Mouse (Mus musculus) limb, embryonic 10.5 days (tissue): ENCODE data around the gene Zdhhc12. TPM values are rescaled to one million over a fixed set of nuclear protein-coding genes. Genes with fewer than 3 reads are reported as not detected.

Experiments used
- DNase-seq: peaks from one replicate; pipeline ENCODE4 v3.0.0-alpha.2; 2017; ENCODE audit warnings: low spot score
- H3K27ac ChIP-seq: fragments of 300-500 bp; sonication (generic); 2 replicates; pipeline ENCODE4 v1.5.1; 2016; ENCODE audit warnings: mild to moderate bottlenecking
- H3K27me3 ChIP-seq: fragments of 300-500 bp; sonication (generic); 2 replicates; pipeline ENCODE4 v1.6.1; 2016; ENCODE audit warnings: low read depth, mild to moderate bottlenecking; ENCODE audit not compliant: poor library complexity, severe bottlenecking
- H3K36me3 ChIP-seq: fragments of 300-500 bp; sonication (generic); 2 replicates; pipeline ENCODE4 v1.6.1; 2016; ENCODE audit warnings: mild to moderate bottlenecking, moderate library complexity
- H3K4me1 ChIP-seq: fragments of 300-500 bp; sonication (generic); 2 replicates; pipeline ENCODE4 v1.6.1; 2016
- H3K4me3 ChIP-seq: fragments of 300-500 bp; sonication (generic); 2 replicates; pipeline ENCODE4 v1.5.1; 2016; ENCODE audit warnings: mild to moderate bottlenecking, moderate library complexity
- H3K9me3 ChIP-seq: fragments of 300-500 bp; sonication (generic); replicated peaks from 2 replicates; pipeline ENCODE4 v1.6.1; 2016; ENCODE audit warnings: mild to moderate bottlenecking
- WGBS: fragments of 180-500 bp; shearing (Covaris S2); methylation state at CpG from one replicate; pipeline ENCODE4 v1.1.7; 2016; 5-methylcytosine and 5-hydroxymethylcytosine counted together
- polyA plus RNA-seq: library from polyadenylated mRNA; unstranded; fragments of >200 nt; fragmentation: Nextera tagmentation; extraction: Ambion mirVana; gene quantifications from 2 replicates; pipeline ENCODE4 v1.2.1, GENCODE M21; 2016

Gene Zdhhc12
- polyA plus RNA-seq, 1 experiment from 2014 or later = 37.2 TPM

DNA sequence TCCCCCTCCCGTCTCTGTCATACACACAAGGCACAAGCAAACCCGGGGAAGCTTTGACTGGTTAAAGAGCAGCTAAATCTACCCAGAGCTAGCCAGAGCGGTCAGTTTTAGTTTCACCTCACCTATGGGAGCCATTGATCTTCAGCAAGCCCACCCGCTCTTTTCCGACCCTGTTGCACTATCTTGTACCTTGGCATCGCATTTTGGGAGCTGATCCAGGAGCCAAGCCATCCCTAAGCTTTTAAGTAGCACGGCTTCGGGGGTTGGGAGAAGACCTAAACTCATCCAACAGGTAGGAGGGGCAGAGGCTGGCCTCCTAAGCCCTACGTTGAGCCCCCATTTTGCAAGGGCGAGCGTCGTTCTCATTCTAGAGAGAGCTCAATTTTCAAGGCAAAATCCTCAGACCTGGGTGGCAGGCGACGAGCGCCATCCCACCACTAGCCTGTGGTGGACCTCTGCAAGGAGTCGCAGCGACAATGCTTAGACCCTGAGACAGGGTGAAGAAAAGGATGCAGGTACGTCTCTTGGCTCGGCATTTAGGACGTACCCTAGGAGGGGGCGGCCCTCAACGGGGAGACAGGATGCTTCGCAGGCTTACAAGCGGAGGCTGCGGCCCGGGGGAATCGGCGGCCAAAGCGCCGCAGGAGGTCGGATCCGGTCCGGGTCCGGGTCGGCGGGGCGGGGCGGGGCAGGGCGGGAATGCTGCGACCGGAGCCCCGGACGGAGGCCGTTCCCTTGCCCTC, 30.5 kb upstream of the Zdhhc12 start:
- peak overlapping the region; percentile 81 for H3K4me3 ChIP-seq
- no peaks in the 10 kb centered on the region for H3K27me3 ChIP-seq
- H3K4me1 ChIP-seq = peaks cover 23% of the 10 kb centered on the region
- WGBS = 2% methylated on average over 41 of the region's 44 CpGs
- peaks cover 4% of the 10 kb centered on the region; the same call in 1 of the 2 replicates for H3K36me3 ChIP-seq
- H3K27ac ChIP-seq = peak overlapping the region; percentile 91
- H3K9me3 ChIP-seq = no peaks in the 10 kb centered on the region
- DNase-seq = no peak

DNA sequence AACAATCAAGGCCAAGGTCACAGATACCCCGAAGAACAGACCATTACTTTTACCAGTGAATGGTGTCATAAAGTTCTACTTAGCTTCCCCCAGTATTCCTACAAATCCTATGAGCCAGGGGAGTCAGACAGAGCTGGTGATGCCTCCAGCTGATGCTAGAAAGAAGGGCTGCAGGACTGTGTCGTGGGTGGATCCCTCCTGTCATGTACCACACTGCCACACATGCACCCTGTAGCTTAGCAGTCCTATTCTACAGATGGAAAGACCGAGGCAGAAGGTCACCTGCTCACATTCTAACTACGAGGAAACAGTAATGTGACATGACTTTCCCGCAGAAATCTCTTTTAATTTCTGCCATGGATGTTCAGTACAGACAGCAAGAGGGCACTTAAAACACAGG, 29.3 kb upstream of the Zdhhc12 start:
- 93% methylated on average over 5 of the region's 5 CpGs for WGBS
- Histone ChIP-seq H3K36me3 (peaks cover 4% of the 10 kb centered on the region; the same call in 1 of the 2 replicates), H3K9me3 (no peaks in the 10 kb centered on the region), H3K4me3 (0 out of 2 replicates have a peak overlapping the region, but pooled peaks have one; percentile 81), H3K27ac (no peak overlapping the region), H3K27me3 (no peaks in the 10 kb centered on the region), H3K4me1 (peaks cover 23% of the 10 kb centered on the region)
- no peak for DNase-seq

- Histone ChIP-seq H3K27ac (no peak overlapping the region), H3K36me3 (peaks cover 4% of the 10 kb centered on the region; the same call in 1 of the 2 replicates), H3K9me3 (no peaks in the 10 kb centered on the region), H3K27me3 (no peaks in the 10 kb centered on the region), H3K4me1 (peaks cover 22% of the 10 kb centered on the region), H3K4me3 (no peak overlapping the region)
- WGBS = 92% methylated on average over 4 of the region's 4 CpGs
- no peak for DNase-seq
Measured at GRCm38 (mm10) chr2:30120269-30120668, 26.8 kb upstream of the Zdhhc12 start.

- Histone ChIP-seq H3K9me3 (no peaks in the 10 kb centered on the region), H3K4me1 (peaks cover 16% of the 10 kb centered on the region), H3K27me3 (no peaks in the 10 kb centered on the region), H3K27ac (no peak overlapping the region), H3K4me3 (no peak overlapping the region), H3K36me3 (peaks cover 4% of the 10 kb centered on the region; the same call in 1 of the 2 replicates)
- DNase-seq = no peak
- WGBS = 40% methylated on average over 6 of the region's 6 CpGs
Measured at GRCm38 (mm10) chr2:30119641-30120051, 26.2 kb upstream of the Zdhhc12 start.

- no peak overlapping the region for H3K4me3 ChIP-seq
- DNase-seq = no peak
- H3K4me1 ChIP-seq = no peaks in the 10 kb centered on the region
- 93% methylated on average over 5 of the region's 5 CpGs for WGBS
- no peaks in the 10 kb centered on the region for H3K27me3 ChIP-seq
- peaks cover 54% of the 10 kb centered on the region for H3K36me3 ChIP-seq
- no peaks in the 10 kb centered on the region for H3K9me3 ChIP-seq
- no peak overlapping the region for H3K27ac ChIP-seq
Measured at GRCm38 (mm10) chr2:30112564-30112963, 19.1 kb upstream of the Zdhhc12 start.

DNA sequence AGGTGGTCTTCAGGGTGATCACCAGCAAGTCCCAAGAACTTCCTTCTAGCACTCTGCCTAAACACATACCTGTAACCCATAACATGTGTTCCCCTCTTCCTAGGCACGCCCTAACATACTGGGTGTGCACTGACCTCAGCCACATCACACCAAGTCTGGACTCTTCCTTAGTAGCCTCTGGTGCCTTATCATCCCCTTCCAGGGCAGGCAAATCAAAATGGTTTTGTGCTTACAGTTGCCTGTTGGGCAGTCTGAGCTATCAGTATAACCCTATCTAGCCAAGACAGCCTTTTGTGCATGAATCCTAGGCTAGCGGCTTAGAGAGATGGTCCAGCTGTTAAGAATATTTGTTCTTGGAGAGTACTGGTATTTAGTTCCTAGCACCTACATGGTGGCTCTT, 18.1 kb upstream of the Zdhhc12 start:
- 92% methylated on average over 2 of the region's 2 CpGs for WGBS
- no peak overlapping the region for H3K27ac ChIP-seq

DNA sequence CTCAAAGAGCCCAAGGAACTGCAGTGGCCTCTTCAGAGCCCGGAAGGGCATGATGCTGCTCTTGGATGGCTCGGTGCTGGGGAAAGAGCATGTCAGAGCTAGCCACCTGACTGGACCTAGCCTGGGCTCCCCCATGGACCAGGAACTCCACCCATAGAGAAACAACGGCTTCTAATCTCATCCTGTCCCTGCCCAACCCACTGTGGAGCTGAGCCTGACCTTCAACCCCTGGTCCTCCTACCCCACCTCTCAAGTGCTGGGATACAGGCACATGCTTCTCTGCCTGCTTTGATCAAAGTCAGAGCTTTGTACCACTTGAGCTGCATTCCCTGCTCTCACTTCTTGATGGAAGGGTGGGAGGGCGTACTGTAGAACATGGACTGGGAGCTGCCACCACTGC, 14.8 kb upstream of the Zdhhc12 start:
- WGBS = 90% methylated on average over 4 of the region's 4 CpGs
- H3K9me3 ChIP-seq = no peaks in the 10 kb centered on the region
- H3K27ac ChIP-seq = no peak overlapping the region
- no peaks in the 10 kb centered on the region for H3K27me3 ChIP-seq
- no peak for DNase-seq
- H3K4me3 ChIP-seq = no peak overlapping the region
- H3K36me3 ChIP-seq = peaks cover 94% of the 10 kb centered on the region
- 0 out of 2 replicates have a peak, but pooled peaks cover 3% of the 10 kb centered on the region for H3K4me1 ChIP-seq

More for the DNA sequence above, 18.1 kb upstream of the Zdhhc12 start:
- DNase-seq = no peak
- Histone ChIP-seq H3K36me3 (peaks cover 65% of the 10 kb centered on the region), H3K9me3 (no peaks in the 10 kb centered on the region), H3K4me1 (0 out of 2 replicates have a peak, but pooled peaks cover 3% of the 10 kb centered on the region), H3K27me3 (no peaks in the 10 kb centered on the region), H3K4me3 (no peak overlapping the region)

DNA sequence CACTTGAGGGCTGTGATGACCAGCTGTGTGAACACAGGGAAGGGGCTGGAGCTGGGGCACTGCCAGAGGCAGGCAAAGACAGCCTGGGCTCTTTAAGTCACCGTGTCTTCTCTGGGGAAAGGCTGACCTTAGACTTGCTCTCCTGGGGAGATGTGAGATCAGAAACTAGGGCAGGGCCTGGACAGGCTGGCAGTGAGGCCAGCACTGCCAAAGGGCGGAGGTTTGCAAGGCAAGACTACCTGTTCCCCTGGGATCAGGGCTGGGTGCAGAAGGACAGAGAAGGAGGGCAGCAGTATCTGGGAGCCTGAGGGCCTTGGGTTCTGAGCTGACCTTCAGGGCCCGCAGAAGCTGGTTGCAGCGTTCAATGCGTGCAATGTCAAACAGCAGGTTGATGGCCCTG, 14.2 kb upstream of the Zdhhc12 start:
- Histone ChIP-seq H3K36me3 (peaks cover 94% of the 10 kb centered on the region), H3K27me3 (no peaks in the 10 kb centered on the region), H3K9me3 (no peaks in the 10 kb centered on the region), H3K4me1 (0 out of 2 replicates have a peak, but pooled peaks cover 3% of the 10 kb centered on the region), H3K27ac (no peak overlapping the region), H3K4me3 (no peak overlapping the region)
- WGBS = 93% methylated on average over 5 of the region's 5 CpGs
- no peak for DNase-seq

- peak; percentile 57 for DNase-seq
- H3K4me3 ChIP-seq = no peak overlapping the region
- no peaks in the 10 kb centered on the region for H3K27me3 ChIP-seq
- H3K27ac ChIP-seq = no peak overlapping the region
- H3K36me3 ChIP-seq = peaks cover 94% of the 10 kb centered on the region
- 0 out of 2 replicates have a peak, but pooled peaks cover 3% of the 10 kb centered on the region for H3K4me1 ChIP-seq
- no peaks in the 10 kb centered on the region for H3K9me3 ChIP-seq
Measured at GRCm38 (mm10) chr2:30106364-30106763, 12.9 kb upstream of the Zdhhc12 start.

DNA sequence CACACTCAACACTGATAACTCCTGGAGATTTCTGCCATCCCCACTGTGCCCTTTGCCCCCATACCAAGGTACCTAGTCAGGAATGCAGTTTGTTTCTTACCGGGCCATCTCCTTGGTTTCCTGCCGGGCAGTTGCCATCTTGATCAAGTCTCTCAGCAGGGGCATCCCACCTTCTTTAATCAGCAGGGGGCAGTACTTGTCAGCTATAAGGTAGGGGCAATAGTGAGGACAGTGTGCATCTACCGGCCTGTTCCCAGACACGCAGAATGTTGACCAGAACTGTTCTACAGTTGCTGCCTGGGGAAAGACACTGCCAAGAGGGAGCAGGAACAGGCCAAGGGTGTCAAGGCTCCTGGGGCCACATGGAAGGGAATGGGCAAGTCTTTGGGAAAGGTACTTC, 6.8 kb upstream of the Zdhhc12 start:
- DNase-seq = no peak
- 76% methylated on average over 4 of the region's 4 CpGs for WGBS
- Histone ChIP-seq H3K9me3 (no peaks in the 10 kb centered on the region), H3K27ac (no peak overlapping the region), H3K27me3 (no peaks in the 10 kb centered on the region), H3K4me3 (no peak overlapping the region), H3K4me1 (no peaks in the 10 kb centered on the region), H3K36me3 (peaks cover 79% of the 10 kb centered on the region)

GRCm38 (mm10) chr2:30095882-30096527, 2.6 kb upstream of the Zdhhc12 start:
- H3K36me3 ChIP-seq = peaks cover 52% of the 10 kb centered on the region
- WGBS = 73% methylated on average over 2 of the region's 2 CpGs
- H3K4me3 ChIP-seq = no peak overlapping the region
- H3K4me1 ChIP-seq = peaks cover 34% of the 10 kb centered on the region
- H3K27ac ChIP-seq = no peak overlapping the region
- H3K27me3 ChIP-seq = no peaks in the 10 kb centered on the region
- peak; percentile 58 for DNase-seq
- H3K9me3 ChIP-seq = no peaks in the 10 kb centered on the region

DNA sequence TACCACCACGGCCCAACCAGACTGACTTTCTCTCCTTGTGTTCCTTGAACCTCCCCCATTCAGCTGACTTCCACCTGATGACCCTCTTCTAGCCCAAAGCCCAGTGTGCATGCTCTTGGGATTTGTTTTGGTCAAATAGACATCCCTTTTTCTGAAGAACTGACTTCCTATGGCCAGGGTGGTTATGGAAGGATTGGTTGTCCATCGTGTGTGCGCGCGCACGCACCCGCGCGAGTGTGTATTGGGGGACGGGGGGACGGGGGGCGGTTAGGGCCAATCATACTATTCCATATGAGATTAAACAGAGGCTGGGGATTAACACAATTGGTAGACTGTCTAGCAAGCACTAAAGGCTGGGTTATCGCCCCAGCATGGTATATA, 750 bp upstream of the Zdhhc12 start:
- H3K9me3 ChIP-seq = no peaks in the 10 kb centered on the region
- peak overlapping the region; percentile 71 for H3K4me3 ChIP-seq
- peak overlapping the region; percentile 86 for H3K27ac ChIP-seq
- H3K27me3 ChIP-seq = no peaks in the 10 kb centered on the region
- DNase-seq = no peak
- peaks cover 53% of the 10 kb centered on the region for H3K36me3 ChIP-seq
- peaks cover 35% of the 10 kb centered on the region for H3K4me1 ChIP-seq
- 3% methylated on average over 13 of the region's 13 CpGs for WGBS

GRCm38 (mm10) chr2:30092280-30092918, 1.0 kb downstream of the Zdhhc12 start:
- Histone ChIP-seq H3K27ac (peak overlapping the region; percentile 86), H3K27me3 (no peaks in the 10 kb centered on the region), H3K9me3 (no peaks in the 10 kb centered on the region), H3K4me3 (peak overlapping the region; percentile 71), H3K4me1 (peaks cover 35% of the 10 kb centered on the region), H3K36me3 (peaks cover 45% of the 10 kb centered on the region)
- 51% methylated on average over 6 of the region's 6 CpGs for WGBS
- no peak for DNase-seq
